Mouse (Mus musculus): ENCODE results near the gene Rdh13.
"Not testable (repeated sequence)": the region's sequence is repeated elsewhere in the genome, so short reads cannot be mapped to it uniquely, and the experiment has no call there.

- TF ChIP-seq MYOD1 (IDR thresholded peaks at IDR 0.05; ENCODE audit: control insufficient read depth in 1 of 3, insufficient read length in 2 of 3, low read depth in 2 of 3); E2F4 (IDR thresholded peaks at IDR 0.05; ENCODE audit: insufficient read depth); POLR2A (IDR thresholded peaks at IDR 0.05; ENCODE audit: insufficient read length, low read depth); MAX (IDR thresholded peaks at IDR 0.05; ENCODE audit: low read depth); TCF12 (IDR thresholded peaks at IDR 0.05; ENCODE audit: insufficient read depth, poor library complexity, severe bottlenecking); POLR2AphosphoS2 (IDR thresholded peaks at IDR 0.05; ENCODE audit: insufficient read length, low read depth); CEBPB (IDR thresholded peaks at IDR 0.05; ENCODE audit: insufficient read depth, poor library complexity, severe bottlenecking); USF1 (IDR thresholded peaks at IDR 0.05; ENCODE audit: low read depth); MYOG (IDR thresholded peaks at IDR 0.05; ENCODE audit: control insufficient read depth in 1 of 3, insufficient read depth in 1 of 3, insufficient read length in 2 of 3, low read depth in 2 of 3); SRF (IDR thresholded peaks at IDR 0.05; ENCODE audit: control insufficient read depth, insufficient read length, low read depth); TCF3 (IDR thresholded peaks at IDR 0.05; ENCODE audit: insufficient read length, low read depth): not testable (repeated sequence)
These were observed 33.0 kb downstream of the Rdh13 start for GRCm38 (mm10) chr7:4412406-4412805.

Measured in myocyte (in vitro differentiated cells).